Mouse (Mus musculus) stomach, embryonic 14.5 days (tissue): ENCODE measurements at regions not wholly inside any gene's neighbourhood (a gene's known extent, or its start where the extent isn't known, plus 50 kb on each side); places are given as distances from the start of the nearest gene placed in this dataset.

ENCODE experiments used
- ATAC-seq: fragments of 200-750 bp; cut with Nextera tagmentation; 2 replicates; pipeline ENCODE4 v1.8.0; 2017; ENCODE audit warnings: low read depth, moderate TSS enrichment; ENCODE audit not compliant: insufficient number of reproducible peaks, insufficient read depth, low FRiP score
- H3K27ac ChIP-seq: fragments of 300-500 bp; sonication (generic); 2 replicates; pipeline ENCODE4 v1.5.1; 2014; ENCODE audit warnings: mild to moderate bottlenecking, low read length, moderate library complexity, mixed read lengths
- H3K27me3 ChIP-seq: fragments of 300-500 bp; sonication (generic); 2 replicates; pipeline ENCODE4 v1.6.1; 2014; ENCODE audit warnings: low read length, control low read depth, mixed read lengths; ENCODE audit not compliant: control insufficient read depth, insufficient read depth
- H3K36me3 ChIP-seq: fragments of 300-500 bp; sonication (generic); 2 replicates; pipeline ENCODE4 v1.6.1; 2014; ENCODE audit warnings: mild to moderate bottlenecking, control low read depth, low read length, moderate library complexity, mixed read lengths; ENCODE audit not compliant: control insufficient read depth, insufficient read depth
- H3K4me1 ChIP-seq: fragments of 300-500 bp; sonication (generic); 2 replicates; pipeline ENCODE4 v1.6.1; 2014; ENCODE audit warnings: low read length, control low read depth, mixed read lengths; ENCODE audit not compliant: control insufficient read depth, insufficient read depth
- H3K4me2 ChIP-seq: fragments of 300-500 bp; sonication (generic); replicated peaks from 2 replicates; pipeline ENCODE4 v1.6.1; 2014; ENCODE audit warnings: low read depth, low read length, control low read depth
- H3K4me3 ChIP-seq: fragments of 300-500 bp; sonication (generic); 2 replicates; pipeline ENCODE4 v1.5.1; 2014; ENCODE audit warnings: low read depth, low read length, control low read depth
- H3K9ac ChIP-seq: fragments of 300-500 bp; sonication (generic); replicated peaks from 2 replicates; pipeline ENCODE4 v1.6.1; 2014; ENCODE audit warnings: low read depth, mild to moderate bottlenecking, control low read depth, low read length, moderate library complexity, mixed read lengths
- H3K9me3 ChIP-seq: fragments of 300-500 bp; sonication (generic); 2 replicates; pipeline ENCODE4 v1.6.1; 2016; ENCODE audit warnings: low read depth, low read length, control low read depth; ENCODE audit not compliant: control insufficient read depth
- WGBS: fragments of 180-500 bp; shearing (Covaris S2); extraction: QIAGEN DNeasy Blood & Tissue Kit; methylation state at CpG from one replicate; pipeline ENCODE4 v1.1.7; 2014; 5-methylcytosine and 5-hydroxymethylcytosine counted together

- peaks cover 11% of the 10 kb centered on the region for H3K4me1 ChIP-seq
- H3K4me2 ChIP-seq: peak overlapping the region; percentile 21; the same call in 1 of the 2 replicates
- no peaks in the 10 kb centered on the region for H3K36me3 ChIP-seq
- no peaks in the 10 kb centered on the region for H3K9me3 ChIP-seq
- H3K27me3 ChIP-seq: 0 out of 2 replicates have a peak, but pooled peaks cover 9% of the 10 kb centered on the region
- H3K9ac ChIP-seq: no peak overlapping the region
- H3K4me3 ChIP-seq: no peak overlapping the region; the same call in 1 of the 2 replicates
- ATAC-seq: no peak
- WGBS: 2% methylated on average over 24 of the region's 24 CpGs
- H3K27ac ChIP-seq: no peak overlapping the region
Measured at GRCm38 (mm10) chr12:106479067-106479877, 469.2 kb downstream of the Vrk1 start.

DNA sequence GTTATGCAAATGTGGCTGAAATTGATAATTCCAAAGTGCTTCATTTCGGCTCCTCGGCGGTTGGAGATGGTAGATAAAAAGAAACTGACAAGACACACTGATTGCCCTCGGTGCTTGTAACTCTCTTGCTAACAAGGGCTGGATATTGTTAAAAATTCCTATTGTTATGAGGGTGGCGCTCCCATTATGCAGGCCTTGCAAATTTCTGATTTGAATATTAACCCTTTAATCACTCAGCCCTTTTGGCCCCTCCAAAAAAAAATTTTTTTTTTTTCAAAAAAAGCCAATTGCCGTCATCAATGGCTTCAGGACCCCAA lies 469.8 kb downstream of the Vrk1 start:
- peaks cover 11% of the 10 kb centered on the region for H3K4me1 ChIP-seq
- WGBS: 16% methylated on average over 6 of the region's 6 CpGs
- no peak overlapping the region for H3K9ac ChIP-seq
- no peak overlapping the region for H3K27ac ChIP-seq
- H3K27me3 ChIP-seq: 0 out of 2 replicates have a peak, but pooled peaks cover 9% of the 10 kb centered on the region
- no peaks in the 10 kb centered on the region for H3K36me3 ChIP-seq
- H3K4me2 ChIP-seq: peak overlapping the region; percentile 21; the same call in 1 of the 2 replicates
- no peaks in the 10 kb centered on the region for H3K9me3 ChIP-seq
- no peak overlapping the region; the same call in 1 of the 2 replicates for H3K4me3 ChIP-seq
- ATAC-seq: no peak

- Histone ChIP-seq H3K4me2 (no peak overlapping the region), H3K9ac (no peak overlapping the region), H3K27me3 (0 out of 2 replicates have a peak, but pooled peaks cover 9% of the 10 kb centered on the region), H3K4me1 (peaks cover 11% of the 10 kb centered on the region), H3K36me3 (no peaks in the 10 kb centered on the region), H3K4me3 (no peak overlapping the region), H3K9me3 (no peaks in the 10 kb centered on the region), H3K27ac (no peak overlapping the region)
- no peak for ATAC-seq
- 42% methylated on average over 12 of the region's 12 CpGs for WGBS
Measured at GRCm38 (mm10) chr12:106480281-106481060, 470.4 kb downstream of the Vrk1 start.

- H3K4me2 ChIP-seq: no peak overlapping the region
- no peak overlapping the region for H3K27ac ChIP-seq
- no peak overlapping the region for H3K4me3 ChIP-seq
- H3K36me3 ChIP-seq: no peaks in the 10 kb centered on the region
- no peaks in the 10 kb centered on the region for H3K4me1 ChIP-seq
- H3K9ac ChIP-seq: no peak overlapping the region
- H3K9me3 ChIP-seq: no peaks in the 10 kb centered on the region
- no peaks in the 10 kb centered on the region for H3K27me3 ChIP-seq
- 41% methylated on average over 12 of the region's 12 CpGs for WGBS
- no peak for ATAC-seq
Measured at GRCm38 (mm10) chr12:106501622-106502327, 491.7 kb downstream of the Vrk1 start.

GRCm38 (mm10) chr12:106504285-106504684 lies 494.3 kb downstream of the Vrk1 start:
- no peak for ATAC-seq
- 92% methylated on average over 8 of the region's 8 CpGs for WGBS
- Histone ChIP-seq H3K4me2 (no peak overlapping the region), H3K9ac (no peak overlapping the region), H3K4me1 (no peaks in the 10 kb centered on the region), H3K27ac (no peak overlapping the region), H3K9me3 (no peaks in the 10 kb centered on the region), H3K27me3 (no peaks in the 10 kb centered on the region), H3K4me3 (no peak overlapping the region), H3K36me3 (no peaks in the 10 kb centered on the region)

GRCm38 (mm10) chr12:106514057-106514456 lies 504.0 kb downstream of the Vrk1 start:
- Histone ChIP-seq H3K4me3 (no peak overlapping the region), H3K9ac (no peak overlapping the region), H3K4me2 (no peak overlapping the region), H3K36me3 (no peaks in the 10 kb centered on the region), H3K4me1 (no peaks in the 10 kb centered on the region), H3K27me3 (no peaks in the 10 kb centered on the region), H3K27ac (no peak overlapping the region), H3K9me3 (no peaks in the 10 kb centered on the region)
- no peak for ATAC-seq
- WGBS: 67% methylated on average over 11 of the region's 11 CpGs

DNA sequence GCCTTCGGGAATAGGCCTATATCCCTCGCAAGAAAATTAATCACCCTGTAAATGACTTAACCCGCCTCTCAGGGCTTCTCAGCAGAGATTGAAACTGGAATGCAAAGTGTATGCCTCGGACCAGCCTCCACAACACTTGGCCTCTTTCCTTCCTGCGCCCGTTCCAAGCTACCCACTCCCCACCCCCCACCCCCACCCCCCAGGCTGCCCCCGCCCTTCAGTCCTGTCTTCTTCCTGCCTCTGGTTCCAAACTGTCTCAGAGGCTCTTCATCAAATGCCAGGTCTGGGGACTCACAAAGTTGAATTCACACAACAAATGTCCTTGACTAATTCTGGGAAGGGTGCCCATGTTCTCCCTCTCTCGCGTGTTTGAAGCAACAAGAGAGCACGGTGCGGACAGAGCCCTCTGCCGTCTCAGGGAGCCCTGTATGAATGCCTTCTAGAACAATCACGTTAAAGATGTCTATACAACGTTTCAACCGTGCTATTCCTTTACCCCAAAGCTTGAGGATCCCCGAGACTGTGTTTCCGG lies 505.3 kb downstream of the Vrk1 start:
- Histone ChIP-seq H3K4me2 (no peak overlapping the region), H3K4me1 (no peaks in the 10 kb centered on the region), H3K4me3 (no peak overlapping the region), H3K9me3 (no peaks in the 10 kb centered on the region), H3K27ac (no peak overlapping the region), H3K36me3 (no peaks in the 10 kb centered on the region), H3K9ac (no peak overlapping the region), H3K27me3 (no peaks in the 10 kb centered on the region)
- 49% methylated on average over 17 of the region's 17 CpGs for WGBS
- ATAC-seq: no peak

DNA sequence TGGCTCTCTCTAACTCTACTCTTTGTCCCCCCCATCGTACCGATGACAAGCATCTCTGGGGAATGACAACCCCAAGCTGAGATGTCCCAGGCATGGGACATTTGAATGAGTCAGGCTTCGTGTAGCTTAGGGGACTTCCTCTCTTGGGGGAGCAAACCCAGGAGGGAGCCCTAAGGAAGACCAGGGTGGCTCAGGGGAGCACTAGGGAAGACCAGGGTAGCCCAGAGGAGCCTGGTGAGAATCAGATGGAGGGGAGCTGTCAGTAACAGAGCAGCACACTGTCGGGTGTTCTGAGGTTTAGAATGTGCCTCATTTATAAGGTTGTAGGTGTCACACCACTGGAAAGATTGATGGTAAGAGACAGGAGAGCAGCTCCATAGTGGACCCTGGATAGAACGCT lies 509.1 kb downstream of the Vrk1 start:
- no peak for ATAC-seq
- Histone ChIP-seq H3K4me2 (no peak overlapping the region), H3K27ac (no peak overlapping the region), H3K9ac (no peak overlapping the region), H3K9me3 (no peaks in the 10 kb centered on the region), H3K27me3 (no peaks in the 10 kb centered on the region), H3K36me3 (no peaks in the 10 kb centered on the region), H3K4me1 (no peaks in the 10 kb centered on the region), H3K4me3 (no peak overlapping the region)
- 71% methylated on average over 5 of the region's 5 CpGs for WGBS
